Mouse (Mus musculus) intestine, embryonic 15.5 days (tissue): ENCODE data around the gene Mov10l1. TPM values are rescaled to one million over a fixed set of nuclear protein-coding genes. Genes with fewer than 3 reads are reported as not detected.

Source experiments
- ATAC-seq: fragments of 200-750 bp; cut with Nextera tagmentation; 2 replicates; pipeline ENCODE4 v1.8.0; 2017; ENCODE audit warnings: moderate TSS enrichment, moderate library complexity
- H3K27ac ChIP-seq: fragments of 300-500 bp; sonication (generic); 2 replicates; pipeline ENCODE4 v1.5.1; 2015; ENCODE audit warnings: mild to moderate bottlenecking, inconsistent platforms
- H3K27me3 ChIP-seq: fragments of 300-500 bp; sonication (generic); replicated peaks from 2 replicates; pipeline ENCODE4 v1.6.1; 2015; ENCODE audit warnings: inconsistent platforms
- H3K36me3 ChIP-seq: fragments of 300-500 bp; sonication (generic); 2 replicates; pipeline ENCODE4 v1.6.1; 2015; ENCODE audit warnings: inconsistent platforms
- H3K4me1 ChIP-seq: fragments of 300-500 bp; sonication (generic); replicated peaks from 2 replicates; pipeline ENCODE4 v1.6.1; 2015; ENCODE audit warnings: inconsistent platforms
- H3K4me2 ChIP-seq: fragments of 300-500 bp; sonication (generic); replicated peaks from 2 replicates; pipeline ENCODE4 v1.6.1; 2015; ENCODE audit warnings: mild to moderate bottlenecking, inconsistent platforms
- H3K4me3 ChIP-seq: fragments of 300-500 bp; sonication (generic); replicated peaks from 2 replicates; pipeline ENCODE4 v1.5.1; 2015; ENCODE audit warnings: inconsistent platforms
- H3K9ac ChIP-seq: fragments of 300-500 bp; sonication (generic); 2 replicates; pipeline ENCODE4 v1.6.1; 2015; ENCODE audit warnings: inconsistent platforms
- H3K9me3 ChIP-seq: fragments of 300-500 bp; sonication (generic); 2 replicates; pipeline ENCODE4 v1.6.1; 2016; ENCODE audit warnings: inconsistent platforms
- WGBS: fragments of 180-500 bp; shearing (Covaris S2); methylation state at CpG from one replicate; pipeline ENCODE4 v1.1.7; 2015; 5-methylcytosine and 5-hydroxymethylcytosine counted together
- polyA plus RNA-seq: library from polyadenylated mRNA; unstranded; fragments of >200 nt; fragmentation: Nextera tagmentation; extraction: Ambion mirVana; gene quantifications from 2 replicates; pipeline ENCODE4 v1.2.1, GENCODE M21; 2015

The Mov10l1 gene
- polyA plus RNA-seq, 1 experiment from 2014 or later, result not detected

DNA sequence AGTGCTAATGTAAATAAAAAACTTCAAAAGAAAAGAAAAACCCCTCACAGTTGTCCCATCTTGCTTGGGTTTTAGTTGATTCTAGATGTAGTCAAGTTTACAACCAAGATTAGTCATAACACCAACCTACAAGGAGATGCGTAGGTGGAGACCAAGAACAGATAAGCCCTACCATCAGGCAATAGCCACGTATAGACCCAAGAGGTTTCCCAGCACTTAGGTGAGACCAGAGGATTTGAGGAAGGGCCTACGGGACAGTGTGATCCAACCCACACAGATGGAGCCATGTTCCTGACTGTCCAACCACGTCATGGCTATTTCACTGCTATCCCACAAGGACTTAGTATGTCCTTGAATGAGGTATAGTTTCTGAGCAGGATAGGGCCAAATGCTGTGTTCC is 10.4 kb upstream of the Mov10l1 start:
- Histone ChIP-seq H3K4me3 (no peak overlapping the region), H3K36me3 (no peaks in the 10 kb centered on the region), H3K4me1 (no peaks in the 10 kb centered on the region), H3K27me3 (no peaks in the 10 kb centered on the region), H3K9ac (no peak overlapping the region), H3K4me2 (no peak overlapping the region), H3K9me3 (no peaks in the 10 kb centered on the region), H3K27ac (no peak overlapping the region)
- 83% methylated on average over 4 of the region's 4 CpGs for WGBS
- no peak for ATAC-seq

DNA sequence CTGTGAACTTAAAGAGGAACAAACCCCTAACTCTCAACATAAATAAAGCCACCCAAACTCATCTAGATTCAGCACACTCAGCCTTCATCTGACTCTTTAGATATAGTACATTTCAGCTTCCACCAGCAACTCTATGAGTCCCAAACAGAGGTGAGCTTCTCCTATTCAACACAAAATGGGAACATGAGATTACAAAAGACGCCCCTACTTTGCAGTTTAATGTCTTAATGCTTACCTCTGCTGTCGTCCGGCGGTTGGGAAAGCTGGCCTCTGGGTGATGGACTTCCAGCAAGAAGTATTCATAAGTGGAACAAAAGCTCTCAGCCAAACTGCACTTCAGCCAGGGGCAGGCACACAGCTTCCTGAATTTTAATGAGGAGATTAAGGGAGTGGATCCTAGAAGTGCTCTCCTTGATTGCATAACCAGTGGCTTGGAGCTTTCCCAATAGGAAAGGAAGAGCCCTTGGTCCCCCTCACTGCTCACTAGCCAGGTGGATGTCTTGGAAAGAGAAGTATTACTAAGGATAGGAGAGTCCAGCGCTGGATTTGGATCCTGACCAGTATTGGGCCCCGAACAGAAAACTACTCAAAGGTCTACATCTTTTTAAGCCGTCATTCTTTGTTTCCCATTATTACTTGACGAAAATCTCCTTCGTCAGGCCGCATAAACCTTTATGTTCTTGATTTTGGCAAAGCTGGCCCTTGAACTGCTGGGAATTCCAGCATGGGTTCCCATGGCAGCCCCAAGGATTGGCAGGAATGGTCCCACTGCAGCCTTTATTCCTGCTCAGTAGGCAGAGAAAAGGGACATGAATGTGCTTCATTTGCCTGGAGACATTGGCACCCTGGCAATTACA is 4.2 kb upstream of the Mov10l1 start, which contains the start of gene Mlc1:
Gene Mlc1, minus strand, starts transcription at position 727 of the 857 bp plus-strand sequence.
- H3K4me3 ChIP-seq, result no peak within 1 kb of the TSS
- no peaks in the 10 kb centered on the region for H3K27me3 ChIP-seq
- no peak within 1 kb of the TSS for H3K4me2 ChIP-seq
- no peak within 1 kb of the TSS for H3K27ac ChIP-seq
- no peak within 1 kb of the TSS for H3K9ac ChIP-seq
- no peak for ATAC-seq
- WGBS, result 80% methylated on average over 10 of the region's 10 CpGs
- no peaks in the 10 kb centered on the region for H3K36me3 ChIP-seq
- no peaks in the 10 kb centered on the region for H3K9me3 ChIP-seq
- no peaks in the 10 kb centered on the region for H3K4me1 ChIP-seq

DNA sequence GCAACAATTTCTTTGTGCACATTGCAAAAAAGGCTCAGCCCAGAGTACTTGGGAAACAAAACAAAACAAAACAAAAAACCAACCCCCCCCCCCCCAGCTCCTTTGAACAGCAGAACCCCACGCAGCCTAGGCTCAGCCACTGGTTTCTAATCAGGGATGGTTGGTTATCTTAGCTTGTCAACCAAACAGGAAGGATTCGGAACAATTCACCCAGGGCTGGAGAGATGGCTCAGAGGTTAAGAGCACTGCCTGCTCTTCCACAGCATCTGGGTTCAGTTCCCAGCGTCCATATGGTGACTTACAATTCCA is 3.6 kb upstream of the Mov10l1 start:
- H3K9me3 ChIP-seq, result no peaks in the 10 kb centered on the region
- no peaks in the 10 kb centered on the region for H3K27me3 ChIP-seq
- 77% methylated on average over 3 of the region's 3 CpGs for WGBS
- no peak overlapping the region for H3K27ac ChIP-seq
- no peak overlapping the region for H3K9ac ChIP-seq
- H3K36me3 ChIP-seq, result no peaks in the 10 kb centered on the region
- H3K4me2 ChIP-seq, result no peak overlapping the region
- H3K4me3 ChIP-seq, result no peak overlapping the region
- no peak for ATAC-seq
- no peaks in the 10 kb centered on the region for H3K4me1 ChIP-seq

DNA sequence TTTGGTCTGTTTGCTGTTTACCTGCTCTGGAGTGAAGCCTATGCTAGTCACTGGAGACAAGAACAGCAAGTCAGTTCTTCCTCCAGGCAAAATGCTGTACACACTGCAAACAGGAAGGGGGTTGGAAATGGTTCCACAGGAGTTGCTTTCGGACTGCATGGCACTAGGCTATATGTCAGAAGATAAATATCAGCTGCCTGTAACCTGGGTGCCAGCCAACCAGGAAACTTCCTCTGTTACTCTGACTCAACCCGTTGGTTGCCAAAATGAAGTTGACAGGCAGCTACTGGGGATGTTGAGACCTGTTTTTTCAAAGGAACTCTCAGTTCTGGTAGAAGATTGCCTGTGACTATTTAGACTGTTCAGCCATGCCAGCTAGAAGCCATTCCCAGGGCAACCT is 6.5 kb downstream of the Mov10l1 start:
- Histone ChIP-seq H3K9me3 (no peaks in the 10 kb centered on the region), H3K4me2 (no peak overlapping the region), H3K36me3 (no peaks in the 10 kb centered on the region), H3K9ac (no peak overlapping the region), H3K27ac (no peak overlapping the region), H3K27me3 (no peaks in the 10 kb centered on the region), H3K4me1 (no peaks in the 10 kb centered on the region), H3K4me3 (no peak overlapping the region)
- 59% methylated on average over 2 of the region's 2 CpGs for WGBS
- ATAC-seq, result no peak

DNA sequence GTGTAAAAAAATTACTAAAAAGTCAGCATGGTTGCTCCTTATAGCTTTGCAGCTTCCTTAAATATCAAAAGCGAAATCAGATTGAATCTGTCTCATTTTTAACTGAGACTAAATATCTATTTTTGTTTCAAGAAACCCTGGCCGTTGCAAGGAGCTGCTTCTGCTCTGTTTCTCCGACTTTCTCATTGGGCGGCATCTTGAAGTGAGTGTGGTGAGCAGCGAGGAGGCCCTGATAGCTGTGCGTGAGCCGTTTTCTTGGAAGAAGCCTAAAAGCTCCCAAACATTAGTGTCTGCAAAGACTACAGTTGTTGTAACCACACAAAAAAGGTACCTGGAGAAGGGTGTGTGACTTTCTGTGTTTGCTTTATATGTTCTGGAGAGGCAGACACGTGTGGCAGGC is 15.9 kb downstream of the Mov10l1 start:
- Histone ChIP-seq H3K9me3 (no peaks in the 10 kb centered on the region), H3K27ac (no peak overlapping the region)
- 73% methylated on average over 8 of the region's 8 CpGs for WGBS

DNA sequence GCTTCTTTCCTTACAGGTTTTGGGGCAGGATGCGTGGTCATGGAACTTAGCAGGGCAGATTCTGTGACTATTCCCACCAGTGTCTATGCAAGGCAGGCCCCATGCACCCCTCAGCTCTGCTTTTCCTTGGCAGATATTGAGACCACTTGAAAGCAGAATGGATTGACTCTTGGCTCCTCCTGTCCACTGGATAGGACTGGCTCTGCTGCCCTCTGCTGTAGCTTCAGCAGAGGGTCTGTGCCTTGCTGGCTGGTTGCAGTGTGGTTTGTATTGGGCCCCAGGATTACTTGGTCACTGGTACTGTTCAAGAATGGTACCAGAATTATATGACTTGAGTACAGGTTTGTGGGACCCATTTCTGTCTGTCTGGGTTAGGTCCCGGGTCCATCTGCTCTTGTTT is 16.4 kb downstream of the Mov10l1 start:
- no peak for ATAC-seq
- WGBS, result 80% methylated on average over 2 of the region's 2 CpGs
- H3K27me3 ChIP-seq, result no peaks in the 10 kb centered on the region

More for the DNA sequence above, 15.9 kb downstream of the Mov10l1 start:
- Histone ChIP-seq H3K4me1 (no peaks in the 10 kb centered on the region), H3K4me2 (no peak overlapping the region), H3K27me3 (no peaks in the 10 kb centered on the region), H3K4me3 (no peak overlapping the region), H3K36me3 (no peaks in the 10 kb centered on the region), H3K9ac (no peak overlapping the region)
- no peak for ATAC-seq

DNA sequence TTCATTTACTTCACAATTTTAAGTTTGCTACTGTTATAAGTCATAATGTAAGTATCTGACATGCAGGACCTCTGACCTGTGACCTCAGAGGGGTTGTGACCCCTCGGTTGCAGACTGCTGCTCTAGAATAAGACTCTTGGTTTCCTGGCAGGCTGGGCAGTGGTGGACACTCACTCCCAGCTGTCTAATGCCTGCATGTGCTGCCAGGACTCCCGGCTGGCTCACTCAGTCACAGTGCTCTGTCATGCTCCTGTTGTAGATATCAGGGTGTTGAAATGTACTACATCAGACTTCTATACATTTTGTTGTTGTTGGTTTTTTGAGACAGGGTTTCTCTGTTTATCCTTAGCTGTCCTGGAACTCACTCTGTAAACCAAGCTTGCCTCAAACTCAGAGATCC is 17.7 kb downstream of the Mov10l1 start:
- Histone ChIP-seq H3K36me3 (no peaks in the 10 kb centered on the region), H3K4me3 (no peak overlapping the region), H3K4me1 (no peaks in the 10 kb centered on the region), H3K27me3 (no peaks in the 10 kb centered on the region), H3K9ac (no peak overlapping the region), H3K27ac (no peak overlapping the region), H3K4me2 (no peak overlapping the region), H3K9me3 (no peaks in the 10 kb centered on the region)
- WGBS, result 66% methylated on average over 2 of the region's 2 CpGs
- no peak for ATAC-seq

More for the DNA sequence above, 16.4 kb downstream of the Mov10l1 start:
- Histone ChIP-seq H3K36me3 (no peaks in the 10 kb centered on the region), H3K27ac (no peak overlapping the region), H3K9me3 (no peaks in the 10 kb centered on the region), H3K4me3 (no peak overlapping the region), H3K4me1 (no peaks in the 10 kb centered on the region), H3K9ac (no peak overlapping the region), H3K4me2 (no peak overlapping the region)

DNA sequence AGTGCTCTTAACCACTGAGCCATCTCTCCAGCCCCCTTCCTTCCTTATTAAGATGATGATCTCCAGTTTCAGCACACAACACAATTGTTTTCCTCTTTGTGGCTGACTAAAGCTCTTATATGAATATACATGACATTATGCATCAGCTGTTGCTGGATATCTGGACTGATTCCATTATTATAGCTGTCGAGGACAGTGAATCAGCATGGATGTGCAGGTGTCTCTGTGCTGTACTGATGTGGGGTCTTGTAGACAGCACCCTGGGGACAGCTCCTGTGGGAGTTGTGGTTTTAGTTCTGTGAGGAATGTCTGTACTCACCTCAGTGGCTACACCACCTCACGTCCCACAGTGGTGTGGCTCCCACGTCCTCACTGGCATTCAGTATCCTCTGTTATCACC is 18.5 kb downstream of the Mov10l1 start:
- WGBS, result 67% methylated on average over 3 of the region's 3 CpGs
- Histone ChIP-seq H3K4me1 (no peaks in the 10 kb centered on the region), H3K4me2 (no peak overlapping the region), H3K27ac (no peak overlapping the region), H3K27me3 (no peaks in the 10 kb centered on the region), H3K36me3 (no peaks in the 10 kb centered on the region), H3K9ac (no peak overlapping the region), H3K4me3 (no peak overlapping the region), H3K9me3 (no peaks in the 10 kb centered on the region)
- no peak for ATAC-seq

DNA sequence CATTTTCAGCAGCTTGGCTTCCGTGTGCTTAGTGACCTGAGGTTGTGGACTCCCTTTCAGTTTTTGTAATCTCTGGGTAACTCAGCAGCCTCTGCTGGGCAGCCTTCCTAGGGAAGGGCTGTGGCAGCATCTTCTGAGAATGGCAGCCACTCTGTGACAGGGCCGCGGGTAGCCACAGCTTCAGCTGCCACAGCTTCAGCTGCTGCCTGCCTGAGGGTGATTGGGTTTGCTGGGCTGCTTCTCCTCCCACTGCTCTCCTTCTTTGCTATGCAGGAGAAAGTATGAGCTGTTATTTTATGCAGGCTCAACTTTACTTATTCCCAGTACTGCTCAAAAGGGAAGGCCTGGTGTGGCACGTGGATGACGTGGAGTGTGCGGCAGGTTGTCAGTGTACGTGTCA is 24.3 kb downstream of the Mov10l1 start:
- Histone ChIP-seq H3K27me3 (no peaks in the 10 kb centered on the region), H3K9ac (no peak overlapping the region), H3K4me1 (no peaks in the 10 kb centered on the region), H3K4me3 (no peak overlapping the region), H3K4me2 (no peak overlapping the region), H3K36me3 (no peaks in the 10 kb centered on the region), H3K9me3 (no peaks in the 10 kb centered on the region), H3K27ac (no peak overlapping the region)
- WGBS, result 89% methylated on average over 7 of the region's 7 CpGs
- ATAC-seq, result no peak

DNA sequence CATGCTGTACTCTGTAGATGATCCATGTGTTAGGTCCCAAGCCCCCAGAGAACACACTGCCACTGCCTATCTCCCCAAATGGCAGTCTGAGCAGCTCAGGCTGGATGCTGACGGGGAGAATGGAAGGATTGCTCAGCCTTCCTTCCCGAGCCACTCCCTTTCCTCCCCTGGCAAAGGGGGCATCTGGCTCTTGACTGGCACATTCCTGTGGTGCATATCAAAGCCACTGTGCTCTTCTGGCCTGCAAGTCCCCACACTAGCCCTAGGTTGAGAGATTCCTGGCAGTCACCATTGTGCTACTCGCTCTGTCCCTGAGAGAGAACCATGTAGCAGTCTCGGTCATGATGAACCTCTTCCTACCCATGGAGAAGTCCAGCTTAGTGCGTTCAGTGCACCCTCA is 25.1 kb downstream of the Mov10l1 start:
- no peak overlapping the region for H3K27ac ChIP-seq
- H3K4me2 ChIP-seq, result no peak overlapping the region
- no peaks in the 10 kb centered on the region for H3K27me3 ChIP-seq
- no peaks in the 10 kb centered on the region for H3K36me3 ChIP-seq
- ATAC-seq, result no peak
- 82% methylated on average over 5 of the region's 5 CpGs for WGBS
- H3K9ac ChIP-seq, result no peak overlapping the region
- no peak overlapping the region for H3K4me3 ChIP-seq
- no peaks in the 10 kb centered on the region for H3K4me1 ChIP-seq
- no peaks in the 10 kb centered on the region for H3K9me3 ChIP-seq

DNA sequence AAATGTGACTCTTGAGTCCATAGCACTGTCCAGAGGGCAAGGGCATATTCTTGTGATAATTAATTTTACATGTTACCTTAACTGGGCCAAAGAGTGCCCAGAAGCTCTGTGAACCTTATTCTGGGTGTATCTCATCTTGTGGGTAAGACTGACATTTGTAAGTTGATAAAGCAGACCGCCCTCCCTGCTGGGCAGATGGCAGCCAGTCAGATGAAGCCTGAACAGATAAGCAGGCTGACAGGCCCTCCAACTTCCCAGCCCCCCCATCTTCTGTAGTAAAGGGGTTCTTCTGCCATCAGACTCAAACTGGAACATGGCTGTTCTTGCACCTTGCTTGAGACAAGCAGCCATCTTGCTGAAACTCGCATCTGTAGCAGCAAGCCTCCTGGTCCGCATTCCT is 34.0 kb downstream of the Mov10l1 start:
- no peaks in the 10 kb centered on the region for H3K27me3 ChIP-seq
- WGBS, result 83% methylated on average over 3 of the region's 3 CpGs
- H3K27ac ChIP-seq, result no peak overlapping the region
- H3K36me3 ChIP-seq, result no peaks in the 10 kb centered on the region
- no peak for ATAC-seq
- no peak overlapping the region for H3K4me3 ChIP-seq
- no peak overlapping the region for H3K4me2 ChIP-seq
- H3K4me1 ChIP-seq, result no peaks in the 10 kb centered on the region
- H3K9ac ChIP-seq, result no peak overlapping the region
- H3K9me3 ChIP-seq, result no peaks in the 10 kb centered on the region

DNA sequence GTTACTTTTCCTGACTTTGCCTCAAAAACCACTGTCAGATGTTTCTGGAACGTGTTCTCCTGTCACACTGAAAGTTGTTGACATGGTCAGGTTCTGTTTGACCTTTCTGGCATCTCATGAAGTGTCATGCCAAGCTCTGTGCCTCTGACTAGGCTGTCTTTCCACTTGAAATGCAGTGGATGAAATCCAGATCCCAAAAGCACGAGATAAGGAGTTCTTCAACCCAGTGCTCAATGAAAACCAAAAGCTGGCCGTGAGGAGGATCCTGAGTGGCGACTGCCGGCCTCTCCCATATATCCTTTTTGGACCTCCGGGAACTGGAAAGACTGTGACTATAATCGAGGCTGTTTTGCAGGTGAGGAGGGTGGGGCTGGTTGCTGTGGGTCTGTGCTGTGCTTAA is 37.4 kb downstream of the Mov10l1 start:
- ATAC-seq, result no peak
- H3K27ac ChIP-seq, result no peak overlapping the region
- H3K9ac ChIP-seq, result no peak overlapping the region
- H3K36me3 ChIP-seq, result no peaks in the 10 kb centered on the region
- 41% methylated on average over 7 of the region's 7 CpGs for WGBS
- H3K27me3 ChIP-seq, result no peaks in the 10 kb centered on the region
- no peaks in the 10 kb centered on the region for H3K9me3 ChIP-seq
- no peak overlapping the region for H3K4me2 ChIP-seq
- no peaks in the 10 kb centered on the region for H3K4me1 ChIP-seq
- no peak overlapping the region for H3K4me3 ChIP-seq

DNA sequence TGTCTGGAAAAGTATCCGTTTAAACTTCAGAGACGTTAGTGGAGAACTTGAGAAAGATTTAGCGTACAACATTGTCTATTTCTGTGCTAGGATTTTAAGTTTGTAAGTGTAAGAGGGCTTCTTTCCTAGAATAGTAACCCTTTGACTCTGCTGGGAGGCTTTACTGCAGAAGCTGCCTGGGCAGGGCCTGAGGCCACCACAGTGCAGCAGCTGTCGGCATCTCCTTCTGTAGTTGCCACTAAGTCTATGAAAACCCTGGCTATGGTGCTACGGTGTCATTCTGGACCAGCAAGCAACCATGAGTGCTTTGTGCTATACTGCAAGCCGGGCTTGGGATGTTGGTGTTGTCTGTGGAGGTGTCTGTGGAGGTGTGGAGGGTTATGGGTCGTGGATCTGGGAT is 37.8 kb downstream of the Mov10l1 start:
- ATAC-seq, result no peak
- Histone ChIP-seq H3K27ac (no peak overlapping the region), H3K9me3 (no peaks in the 10 kb centered on the region), H3K36me3 (no peaks in the 10 kb centered on the region), H3K9ac (no peak overlapping the region), H3K4me2 (no peak overlapping the region), H3K4me3 (no peak overlapping the region), H3K4me1 (no peaks in the 10 kb centered on the region), H3K27me3 (no peaks in the 10 kb centered on the region)
- WGBS, result 63% methylated on average over 7 of the region's 7 CpGs
